Mouse (Mus musculus) heart, embryonic 13.5 days (tissue): ENCODE measurements around the gene Xkr7. TPM values are rescaled to one million over a fixed set of nuclear protein-coding genes. Genes with fewer than 3 reads are reported as not detected.

Experiments used
- ATAC-seq: fragments of 200-750 bp; cut with Nextera tagmentation; 2 replicates; pipeline ENCODE4 v1.8.0; 2017; ENCODE audit warnings: moderate TSS enrichment; ENCODE audit not compliant: insufficient number of reproducible peaks, low FRiP score, low TSS enrichment; ENCODE audit errors: extremely low read depth
- H3K27ac ChIP-seq: fragments of 300-500 bp; sonication (generic); replicated peaks from 2 replicates; pipeline ENCODE4 v1.5.1; 2015; ENCODE audit warnings: moderate library complexity, mild to moderate bottlenecking, inconsistent platforms
- H3K27me3 ChIP-seq: fragments of 300-500 bp; sonication (generic); replicated peaks from 2 replicates; pipeline ENCODE4 v1.6.1; 2015; ENCODE audit warnings: mild to moderate bottlenecking, inconsistent platforms
- H3K36me3 ChIP-seq: fragments of 300-500 bp; sonication (generic); 2 replicates; pipeline ENCODE4 v1.6.1; 2015; ENCODE audit warnings: mild to moderate bottlenecking, inconsistent platforms
- H3K4me1 ChIP-seq: fragments of 300-500 bp; sonication (generic); 2 replicates; pipeline ENCODE4 v1.6.1; 2015; ENCODE audit warnings: inconsistent platforms
- H3K4me2 ChIP-seq: fragments of 300-500 bp; sonication (generic); 2 replicates; pipeline ENCODE4 v1.6.1; 2015; ENCODE audit warnings: inconsistent platforms, mild to moderate bottlenecking, moderate library complexity
- H3K4me3 ChIP-seq: fragments of 300-500 bp; sonication (generic); 2 replicates; pipeline ENCODE4 v1.5.1; 2015; ENCODE audit warnings: moderate library complexity, mild to moderate bottlenecking, inconsistent platforms
- H3K9ac ChIP-seq: fragments of 300-500 bp; sonication (generic); 2 replicates; pipeline ENCODE4 v1.6.1; 2015; ENCODE audit warnings: inconsistent platforms, mild to moderate bottlenecking, moderate library complexity
- H3K9me3 ChIP-seq: fragments of 300-500 bp; sonication (generic); 2 replicates; pipeline ENCODE4 v1.6.1; 2016; ENCODE audit warnings: inconsistent platforms
- WGBS: fragments of 180-500 bp; shearing (Covaris S2); methylation state at CpG from one replicate; pipeline ENCODE4 v1.1.7; 2015; ENCODE audit warnings: mixed read lengths; 5-methylcytosine and 5-hydroxymethylcytosine counted together
- polyA plus RNA-seq: library from polyadenylated mRNA; unstranded; fragments of >200 nt; fragmentation: Nextera tagmentation; extraction: Ambion mirVana; gene quantifications from 2 replicates; pipeline ENCODE4 v1.2.1, GENCODE M21; 2015

Xkr7 gene
- polyA plus RNA-seq = not detected in 2 replicates

DNA sequence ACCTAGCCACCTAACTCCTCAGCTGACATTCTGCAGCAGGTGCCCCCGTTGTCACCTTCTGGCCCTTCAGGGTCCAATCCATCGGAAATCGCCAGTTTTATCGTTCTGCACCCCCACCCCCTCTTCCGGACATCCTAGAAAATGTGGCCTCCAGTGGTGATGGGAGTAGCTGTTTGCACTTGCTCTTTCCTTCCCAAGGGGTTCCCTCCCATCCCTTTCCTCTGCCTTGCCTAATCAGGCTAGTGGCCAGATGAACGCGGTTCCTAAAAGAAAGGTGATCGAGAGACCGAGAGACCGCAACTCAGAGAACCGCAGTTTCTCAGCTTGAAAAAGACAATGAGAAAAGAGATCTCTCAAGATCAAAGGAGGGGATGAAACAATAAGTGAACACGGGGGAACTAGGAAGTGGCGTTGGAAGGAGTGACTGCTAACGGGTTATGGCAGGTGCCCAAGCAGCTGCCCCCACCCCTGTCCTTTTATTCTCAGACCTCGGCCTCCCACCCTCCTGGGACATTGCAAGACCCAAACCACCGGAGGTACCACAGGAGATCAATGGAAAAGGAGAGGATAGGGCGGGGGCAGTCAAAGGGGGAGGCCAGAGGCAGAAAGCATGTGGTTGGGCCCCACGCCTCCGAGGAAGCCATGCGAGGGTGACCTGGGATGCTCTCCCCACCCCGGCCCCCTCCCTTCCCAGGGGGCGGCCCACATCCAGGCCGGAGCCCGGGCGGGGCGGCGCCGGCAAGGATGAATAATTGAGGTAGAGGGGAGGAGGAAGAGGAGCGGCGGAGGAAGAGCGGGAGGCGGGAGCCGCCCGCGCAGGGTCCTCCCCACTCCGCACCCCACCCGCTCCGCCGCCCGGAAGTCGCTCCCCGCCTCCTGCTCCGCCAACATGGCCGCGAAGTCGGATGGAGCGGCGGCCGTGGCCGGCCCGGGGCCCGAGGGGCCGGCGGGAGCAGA lies at the start of gene Xkr7:
TSS of gene Xkr7 (plus strand) at position 727 of the 957 bp plus-strand sequence.
- Histone ChIP-seq H3K4me3 (peak within 1 kb of the TSS; percentile 51), H3K9ac (no peak within 1 kb of the TSS), H3K27ac (no peak within 1 kb of the TSS), H3K36me3 (no peaks in the 10 kb centered on the region), H3K4me2 (peak within 1 kb of the TSS; percentile 78), H3K4me1 (peaks cover 7% of the 10 kb centered on the region), H3K27me3 (peaks cover 99% of the 10 kb centered on the region), H3K9me3 (no peaks in the 10 kb centered on the region)
- no peak for ATAC-seq
- 3% methylated on average over 43 of the region's 54 CpGs for WGBS

GRCm38 (mm10) chr2:152985582-152985981 lies 46.1 kb upstream of the Xkr7 start:
- Histone ChIP-seq H3K27me3 (peaks cover 13% of the 10 kb centered on the region; the same call in 1 of the 2 replicates), H3K36me3 (no peaks in the 10 kb centered on the region), H3K4me3 (no peak overlapping the region), H3K4me1 (no peaks in the 10 kb centered on the region), H3K9ac (no peak overlapping the region), H3K9me3 (no peaks in the 10 kb centered on the region), H3K4me2 (no peak overlapping the region), H3K27ac (no peak overlapping the region)
- ATAC-seq = no peak
- 56% methylated on average over 1 of the region's 1 CpGs for WGBS

DNA sequence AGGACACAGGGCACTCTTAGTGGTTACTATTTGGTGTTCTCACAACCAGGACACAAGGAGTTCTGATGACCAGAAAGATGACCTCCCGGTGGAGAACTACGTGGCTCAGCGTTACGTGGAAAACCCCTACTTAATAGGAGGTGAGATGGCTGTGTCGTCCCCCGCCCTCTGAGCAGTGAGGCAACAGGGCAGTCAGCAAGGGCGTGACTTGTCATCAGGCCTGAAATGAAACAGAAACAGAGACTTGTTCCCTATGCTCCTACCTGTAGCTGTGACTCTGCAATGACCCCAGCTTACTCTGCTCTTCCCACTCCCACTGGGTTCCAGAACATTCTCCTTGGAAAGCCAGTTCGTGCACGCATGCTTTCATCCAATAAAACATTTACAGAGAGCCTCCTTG lies 40.1 kb upstream of the Xkr7 start:
- H3K4me3 ChIP-seq = no peak overlapping the region
- H3K4me1 ChIP-seq = no peaks in the 10 kb centered on the region
- no peak overlapping the region for H3K9ac ChIP-seq
- no peaks in the 10 kb centered on the region for H3K36me3 ChIP-seq
- no peaks in the 10 kb centered on the region for H3K9me3 ChIP-seq
- peaks cover 13% of the 10 kb centered on the region; the same call in 1 of the 2 replicates for H3K27me3 ChIP-seq
- no peak overlapping the region for H3K27ac ChIP-seq
- no peak for ATAC-seq
- H3K4me2 ChIP-seq = no peak overlapping the region
- 59% methylated on average over 9 of the region's 9 CpGs for WGBS

GRCm38 (mm10) chr2:152997046-152997445 lies 34.6 kb upstream of the Xkr7 start:
- Histone ChIP-seq H3K36me3 (no peaks in the 10 kb centered on the region), H3K4me3 (no peak overlapping the region), H3K9me3 (no peaks in the 10 kb centered on the region), H3K27ac (no peak overlapping the region), H3K4me1 (no peaks in the 10 kb centered on the region), H3K9ac (no peak overlapping the region), H3K4me2 (no peak overlapping the region), H3K27me3 (peaks cover 10% of the 10 kb centered on the region; the same call in 1 of the 2 replicates)
- WGBS = 62% methylated on average over 4 of the region's 4 CpGs
- no peak for ATAC-seq

GRCm38 (mm10) chr2:153002492-153003248 lies 29.0 kb upstream of the Xkr7 start:
- peaks cover 11% of the 10 kb centered on the region for H3K36me3 ChIP-seq
- no peak overlapping the region for H3K4me3 ChIP-seq
- 68% methylated on average over 15 of the region's 15 CpGs for WGBS
- no peak overlapping the region for H3K4me2 ChIP-seq
- H3K9me3 ChIP-seq = no peaks in the 10 kb centered on the region
- ATAC-seq = no peak
- H3K4me1 ChIP-seq = no peaks in the 10 kb centered on the region
- H3K27ac ChIP-seq = no peak overlapping the region
- peaks cover 10% of the 10 kb centered on the region; the same call in 1 of the 2 replicates for H3K27me3 ChIP-seq
- H3K9ac ChIP-seq = no peak overlapping the region

DNA sequence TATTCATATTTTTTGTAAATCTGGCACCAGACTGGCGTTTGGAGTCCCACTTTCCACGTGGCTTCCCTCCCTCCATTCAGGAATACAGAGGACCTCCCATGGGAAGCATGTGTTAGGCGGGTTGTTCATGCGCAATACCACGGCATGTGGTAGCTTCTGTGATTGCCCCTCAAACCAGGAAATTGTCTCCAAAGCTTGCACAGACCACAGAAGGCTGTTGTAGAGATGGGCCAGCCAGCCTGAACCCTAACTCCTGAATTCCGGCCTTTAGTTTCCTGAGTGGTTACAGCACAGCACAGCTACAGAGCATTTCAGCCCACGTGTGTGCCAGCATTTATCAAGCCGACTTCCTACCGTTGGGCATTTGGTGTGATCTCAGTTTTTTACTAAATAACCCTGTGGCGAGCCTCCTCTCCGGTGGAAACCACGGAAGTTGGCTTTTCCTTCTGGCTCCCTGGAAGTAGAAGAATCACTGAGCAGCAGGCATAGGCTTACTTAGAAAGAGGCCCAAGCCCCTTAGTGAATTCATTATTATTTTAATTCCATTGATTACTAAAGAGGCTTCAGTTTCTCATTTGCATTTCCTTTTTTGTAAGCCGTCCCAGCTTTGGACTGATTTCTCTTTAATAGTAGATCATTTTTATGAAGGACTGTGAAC lies 27.8 kb upstream of the Xkr7 start:
- Histone ChIP-seq H3K27me3 (peaks cover 4% of the 10 kb centered on the region; the same call in 1 of the 2 replicates), H3K27ac (no peak overlapping the region), H3K9ac (no peak overlapping the region), H3K36me3 (peaks cover 22% of the 10 kb centered on the region), H3K9me3 (no peaks in the 10 kb centered on the region), H3K4me2 (no peak overlapping the region), H3K4me3 (no peak overlapping the region), H3K4me1 (no peaks in the 10 kb centered on the region)
- 59% methylated on average over 13 of the region's 13 CpGs for WGBS
- ATAC-seq = no peak

DNA sequence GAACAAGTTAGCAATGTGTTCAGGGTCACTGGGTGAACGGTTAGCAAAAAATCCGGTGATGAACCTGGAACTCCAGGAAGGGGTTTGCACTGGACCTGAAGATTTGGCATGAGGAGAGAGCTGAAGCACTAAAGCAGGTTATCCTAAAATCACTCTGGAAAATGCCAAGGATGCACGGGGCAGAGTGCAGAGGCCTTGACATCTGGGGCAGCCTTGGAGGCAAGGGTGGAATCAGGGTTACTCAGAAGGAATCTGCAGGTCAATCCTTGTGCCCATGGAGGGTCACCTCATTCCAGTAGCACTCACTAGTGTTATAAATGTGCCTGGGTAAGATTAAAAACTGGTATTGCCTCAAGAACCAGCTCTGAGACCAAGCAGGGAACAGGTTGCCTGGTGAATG lies 25.7 kb upstream of the Xkr7 start:
- no peak overlapping the region for H3K9ac ChIP-seq
- H3K27me3 ChIP-seq = no peaks in the 10 kb centered on the region; the same call in 1 of the 2 replicates
- ATAC-seq = no peak
- 84% methylated on average over 3 of the region's 3 CpGs for WGBS
- H3K4me1 ChIP-seq = no peaks in the 10 kb centered on the region
- H3K27ac ChIP-seq = no peak overlapping the region
- no peaks in the 10 kb centered on the region for H3K9me3 ChIP-seq
- peaks cover 44% of the 10 kb centered on the region for H3K36me3 ChIP-seq
- no peak overlapping the region for H3K4me2 ChIP-seq
- H3K4me3 ChIP-seq = no peak overlapping the region

DNA sequence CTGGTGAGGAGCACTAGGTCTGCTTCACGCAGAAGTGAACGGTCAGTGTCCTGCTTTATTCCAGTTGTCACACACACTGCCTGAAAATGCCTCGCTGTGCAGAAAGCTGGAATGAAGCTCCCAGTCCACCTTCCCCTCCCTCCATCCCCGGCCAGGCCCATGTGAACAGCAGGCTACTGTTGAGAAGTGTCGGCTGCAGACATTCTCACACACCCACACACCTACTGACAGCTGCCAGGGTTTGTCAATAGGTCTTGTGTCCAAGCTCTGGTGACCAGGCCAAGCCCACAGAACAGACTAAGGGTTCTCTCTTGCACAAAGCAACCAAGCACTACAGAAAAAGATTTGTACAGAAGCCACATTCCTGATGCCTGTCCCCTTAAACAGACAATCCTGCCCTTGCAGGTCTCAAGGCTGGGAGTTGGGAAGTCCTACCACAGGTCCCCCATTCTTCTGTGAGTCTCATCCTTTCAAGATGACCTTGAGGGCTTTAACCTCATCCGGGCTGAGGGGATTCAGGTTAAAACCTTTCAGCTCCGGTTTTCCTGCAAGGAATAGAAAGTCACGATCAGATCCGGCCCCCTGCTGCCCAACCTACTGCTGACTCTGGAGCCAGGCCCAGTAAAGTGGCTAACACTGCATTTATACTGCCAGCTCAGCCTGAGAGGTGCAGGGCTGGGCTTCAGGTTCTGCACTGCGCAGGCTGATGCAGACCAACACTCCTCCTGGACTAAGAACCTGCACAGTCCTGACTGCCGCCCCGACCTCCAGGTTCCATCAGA lies 22.3 kb upstream of the Xkr7 start:
- H3K9ac ChIP-seq = no peak overlapping the region
- peaks cover 72% of the 10 kb centered on the region for H3K36me3 ChIP-seq
- no peaks in the 10 kb centered on the region for H3K9me3 ChIP-seq

GRCm38 (mm10) chr2:153013724-153014515 lies 17.7 kb upstream of the Xkr7 start:
- Histone ChIP-seq H3K4me2 (peak overlapping the region; percentile 96), H3K27ac (no peak overlapping the region), H3K9me3 (no peaks in the 10 kb centered on the region), H3K36me3 (peaks cover 49% of the 10 kb centered on the region), H3K4me3 (peak overlapping the region; percentile 95), H3K9ac (peak overlapping the region; percentile 95), H3K4me1 (peaks cover 14% of the 10 kb centered on the region), H3K27me3 (peaks cover 33% of the 10 kb centered on the region)
- 85% methylated on average over 11 of the region's 11 CpGs for WGBS
- ATAC-seq = no peak

More for the DNA sequence above, 22.3 kb upstream of the Xkr7 start:
- Histone ChIP-seq H3K4me3 (no peak overlapping the region), H3K27me3 (no peaks in the 10 kb centered on the region), H3K27ac (no peak overlapping the region), H3K4me1 (peaks cover 10% of the 10 kb centered on the region), H3K4me2 (no peak overlapping the region)
- 76% methylated on average over 12 of the region's 12 CpGs for WGBS
- ATAC-seq = no peak
